Mouse (Mus musculus): ENCODE measurements around the gene Scn5a. TPM values are rescaled to one million over a fixed set of nuclear protein-coding genes. Genes with fewer than 3 reads are reported as not detected.

The Scn5a gene
- polyA plus RNA-seq, 1 experiment from 2014 or later = 0.22 TPM

GRCm38 (mm10) chr9:119573009-119573408, 5.8 kb downstream of the Scn5a start:
- no peak overlapping the region for H3K4me2 ChIP-seq
- H3K9ac ChIP-seq (ENCODE audit: low read depth, low read length) = no peak overlapping the region
- no peaks in the 10 kb centered on the region for H3K4me1 ChIP-seq (replicated peaks; ENCODE audit: control insufficient read depth, insufficient read depth, low read length)
- peaks cover 82% of the 10 kb centered on the region for H3K27me3 ChIP-seq (replicated peaks; ENCODE audit: control insufficient read depth, insufficient read depth, low read length)
- H3K4me3 ChIP-seq (ENCODE audit: low read depth, low read length) = no peak overlapping the region
- H3K9me3 ChIP-seq (ENCODE audit: control insufficient read depth, low read length) = no peaks in the 10 kb centered on the region
- ATAC-seq (replicated peaks; ENCODE audit: low FRiP score) (no peak), DNase-seq (ENCODE audit: low spot score) (no peak)
- no peaks in the 10 kb centered on the region for H3K36me3 ChIP-seq (ENCODE audit: control insufficient read depth, insufficient read depth, low read length)
- WGBS = 50% methylated on average over 14 of the region's 14 CpGs
- H3K27ac ChIP-seq (ENCODE audit: low read depth, low read length) = no peak overlapping the region

- Histone ChIP-seq H3K4me3 (ENCODE audit: low read depth, low read length) (no peak overlapping the region), H3K9ac (ENCODE audit: low read depth, low read length) (no peak overlapping the region), H3K9me3 (ENCODE audit: control insufficient read depth, low read length) (no peaks in the 10 kb centered on the region), H3K36me3 (ENCODE audit: control insufficient read depth, insufficient read depth, low read length) (no peaks in the 10 kb centered on the region), H3K27ac (ENCODE audit: low read depth, low read length) (no peak overlapping the region), H3K4me2 (no peak overlapping the region), H3K27me3 (replicated peaks; ENCODE audit: control insufficient read depth, insufficient read depth, low read length) (peaks cover 68% of the 10 kb centered on the region), H3K4me1 (replicated peaks; ENCODE audit: control insufficient read depth, insufficient read depth, low read length) (no peaks in the 10 kb centered on the region)
- WGBS = 3% methylated on average over 15 of the region's 15 CpGs
- ATAC-seq (replicated peaks; ENCODE audit: low FRiP score) = no peak
- no peak for DNase-seq (ENCODE audit: low spot score)
These were observed 7.4 kb downstream of the Scn5a start for GRCm38 (mm10) chr9:119571411-119571888.

DNA sequence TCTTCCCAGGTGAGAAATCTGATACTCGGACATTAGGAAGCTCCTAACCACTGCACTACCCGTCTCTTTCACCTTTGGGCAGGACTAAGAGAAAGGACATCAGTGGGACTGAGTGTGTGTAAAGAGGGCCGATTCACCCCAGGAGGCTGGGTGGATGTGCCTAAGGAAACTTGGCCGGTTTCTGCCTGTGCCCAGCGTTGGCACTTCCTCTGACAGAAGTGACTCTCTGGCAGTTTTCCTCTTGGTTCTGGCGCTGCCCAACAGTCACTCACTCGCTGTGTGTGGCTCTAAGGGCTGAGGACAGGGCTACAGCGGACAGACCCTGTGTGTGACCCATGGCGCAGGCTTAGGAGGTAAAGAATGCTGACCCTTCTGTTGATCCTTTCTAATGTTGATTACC, 8.2 kb downstream of the Scn5a start:
- DNase-seq (ENCODE audit: low spot score) (no peak), ATAC-seq (replicated peaks; ENCODE audit: low FRiP score) (no peak)
- Histone ChIP-seq H3K4me1 (replicated peaks; ENCODE audit: control insufficient read depth, insufficient read depth, low read length) (no peaks in the 10 kb centered on the region), H3K36me3 (ENCODE audit: control insufficient read depth, insufficient read depth, low read length) (no peaks in the 10 kb centered on the region), H3K27me3 (replicated peaks; ENCODE audit: control insufficient read depth, insufficient read depth, low read length) (peaks cover 65% of the 10 kb centered on the region), H3K9ac (ENCODE audit: low read depth, low read length) (no peak overlapping the region), H3K27ac (ENCODE audit: low read depth, low read length) (no peak overlapping the region), H3K9me3 (ENCODE audit: control insufficient read depth, low read length) (no peaks in the 10 kb centered on the region), H3K4me2 (no peak overlapping the region), H3K4me3 (ENCODE audit: low read depth, low read length) (no peak overlapping the region)
- WGBS = 19% methylated on average over 9 of the region's 9 CpGs

DNA sequence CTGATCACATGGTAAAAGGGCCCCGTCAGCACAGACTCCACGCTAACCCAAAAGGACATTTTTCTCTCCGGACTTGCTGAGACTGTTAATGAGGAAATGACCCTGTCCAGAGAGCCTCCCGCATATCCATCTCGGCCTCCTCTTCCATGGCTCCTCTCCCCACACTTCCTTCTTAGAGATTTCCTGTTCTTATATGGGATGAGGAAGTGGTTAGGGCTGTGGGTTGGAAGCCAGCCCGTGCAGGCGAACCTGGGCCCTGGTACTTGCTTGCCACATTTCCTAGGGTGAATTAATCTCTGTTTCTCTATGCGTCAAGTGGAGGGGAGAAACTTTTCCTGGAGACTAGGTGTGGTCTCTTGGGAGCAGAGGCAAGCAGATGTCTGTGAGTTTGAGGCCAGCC, 10.1 kb downstream of the Scn5a start:
- DNase-seq (ENCODE audit: low spot score) (no peak), ATAC-seq (replicated peaks; ENCODE audit: low FRiP score) (no peak)
- H3K27me3 ChIP-seq (replicated peaks; ENCODE audit: control insufficient read depth, insufficient read depth, low read length) = peaks cover 55% of the 10 kb centered on the region
- H3K4me2 ChIP-seq = no peak overlapping the region
- no peaks in the 10 kb centered on the region for H3K36me3 ChIP-seq (ENCODE audit: control insufficient read depth, insufficient read depth, low read length)
- WGBS = 37% methylated on average over 8 of the region's 8 CpGs
- no peaks in the 10 kb centered on the region for H3K4me1 ChIP-seq (replicated peaks; ENCODE audit: control insufficient read depth, insufficient read depth, low read length)
- no peaks in the 10 kb centered on the region for H3K9me3 ChIP-seq (ENCODE audit: control insufficient read depth, low read length)
- no peak overlapping the region for H3K9ac ChIP-seq (ENCODE audit: low read depth, low read length)
- no peak overlapping the region for H3K4me3 ChIP-seq (ENCODE audit: low read depth, low read length)
- no peak overlapping the region for H3K27ac ChIP-seq (ENCODE audit: low read depth, low read length)

DNA sequence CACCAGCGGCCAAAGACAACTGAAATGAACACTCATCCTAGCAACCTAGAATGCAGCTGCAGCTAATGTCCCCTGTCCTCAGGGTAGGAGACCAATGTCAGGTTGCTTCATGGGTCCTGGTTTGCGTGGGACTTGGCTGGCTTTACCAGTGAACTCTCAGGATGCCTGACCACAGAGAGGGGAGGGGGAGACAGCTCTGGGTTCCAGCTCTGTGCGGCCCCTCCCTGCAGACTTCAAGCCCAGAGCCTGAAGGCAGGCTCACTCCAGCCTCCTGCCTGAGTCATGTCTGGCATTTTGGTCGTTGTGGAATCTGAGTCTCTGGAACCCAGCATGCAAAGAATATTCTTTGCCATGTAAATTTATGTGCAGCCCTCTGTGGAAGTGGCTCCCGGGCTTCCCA, 11.0 kb downstream of the Scn5a start:
- Histone ChIP-seq H3K9me3 (ENCODE audit: control insufficient read depth, low read length) (no peaks in the 10 kb centered on the region), H3K27ac (ENCODE audit: low read depth, low read length) (no peak overlapping the region), H3K36me3 (ENCODE audit: control insufficient read depth, insufficient read depth, low read length) (no peaks in the 10 kb centered on the region), H3K4me3 (ENCODE audit: low read depth, low read length) (no peak overlapping the region), H3K4me1 (replicated peaks; ENCODE audit: control insufficient read depth, insufficient read depth, low read length) (no peaks in the 10 kb centered on the region), H3K4me2 (no peak overlapping the region), H3K9ac (ENCODE audit: low read depth, low read length) (no peak overlapping the region), H3K27me3 (replicated peaks; ENCODE audit: control insufficient read depth, insufficient read depth, low read length) (peaks cover 46% of the 10 kb centered on the region)
- ATAC-seq (replicated peaks; ENCODE audit: low FRiP score) = no peak
- 67% methylated on average over 5 of the region's 5 CpGs for WGBS
- DNase-seq (ENCODE audit: low spot score) = no peak

DNA sequence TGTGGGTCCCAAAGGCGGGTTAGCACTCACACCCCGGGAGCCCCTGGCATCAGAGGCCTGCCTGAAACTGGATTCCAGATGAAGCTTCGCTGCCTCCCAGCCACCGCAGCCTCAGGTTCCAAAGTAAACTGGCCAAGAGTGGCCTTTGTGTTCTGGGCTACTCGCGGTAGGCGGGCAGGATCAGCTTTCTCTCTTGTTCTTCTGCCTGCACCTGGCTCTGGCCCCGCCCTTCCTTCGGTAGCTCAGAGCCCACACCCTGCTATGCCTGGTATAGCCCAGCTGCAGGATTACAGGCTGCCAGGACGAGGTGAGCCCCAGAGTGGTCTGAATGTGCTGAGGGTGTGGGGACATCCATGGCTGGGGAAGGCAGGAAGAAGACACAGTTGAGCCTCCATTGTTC, 12.6 kb downstream of the Scn5a start:
- no peaks in the 10 kb centered on the region for H3K36me3 ChIP-seq (ENCODE audit: control insufficient read depth, insufficient read depth, low read length)
- no peaks in the 10 kb centered on the region for H3K9me3 ChIP-seq (ENCODE audit: control insufficient read depth, low read length)
- no peak overlapping the region for H3K4me2 ChIP-seq
- no peak for ATAC-seq (replicated peaks; ENCODE audit: low FRiP score)
- no peaks in the 10 kb centered on the region for H3K4me1 ChIP-seq (replicated peaks; ENCODE audit: control insufficient read depth, insufficient read depth, low read length)
- DNase-seq (ENCODE audit: low spot score) = no peak
- WGBS = 12% methylated on average over 10 of the region's 10 CpGs
- no peak overlapping the region for H3K4me3 ChIP-seq (ENCODE audit: low read depth, low read length)
- no peak overlapping the region for H3K9ac ChIP-seq (ENCODE audit: low read depth, low read length)
- H3K27ac ChIP-seq (ENCODE audit: low read depth, low read length) = no peak overlapping the region
- H3K27me3 ChIP-seq (replicated peaks; ENCODE audit: control insufficient read depth, insufficient read depth, low read length) = peaks cover 32% of the 10 kb centered on the region

GRCm38 (mm10) chr9:119564803-119565202, 14.0 kb downstream of the Scn5a start:
- Histone ChIP-seq H3K27me3 (replicated peaks; ENCODE audit: control insufficient read depth, insufficient read depth, low read length) (peaks cover 19% of the 10 kb centered on the region), H3K9me3 (ENCODE audit: control insufficient read depth, low read length) (no peaks in the 10 kb centered on the region), H3K4me1 (replicated peaks; ENCODE audit: control insufficient read depth, insufficient read depth, low read length) (no peaks in the 10 kb centered on the region), H3K27ac (ENCODE audit: low read depth, low read length) (no peak overlapping the region), H3K9ac (ENCODE audit: low read depth, low read length) (no peak overlapping the region), H3K4me2 (no peak overlapping the region), H3K36me3 (ENCODE audit: control insufficient read depth, insufficient read depth, low read length) (no peaks in the 10 kb centered on the region), H3K4me3 (ENCODE audit: low read depth, low read length) (no peak overlapping the region)
- ATAC-seq (replicated peaks; ENCODE audit: low FRiP score) (no peak), DNase-seq (ENCODE audit: low spot score) (no peak)
- WGBS = 73% methylated on average over 6 of the region's 6 CpGs

GRCm38 (mm10) chr9:119563617-119564016, 15.2 kb downstream of the Scn5a start:
- Histone ChIP-seq H3K4me2 (no peak overlapping the region), H3K9ac (ENCODE audit: low read depth, low read length) (no peak overlapping the region), H3K9me3 (ENCODE audit: control insufficient read depth, low read length) (no peaks in the 10 kb centered on the region), H3K4me1 (replicated peaks; ENCODE audit: control insufficient read depth, insufficient read depth, low read length) (no peaks in the 10 kb centered on the region), H3K4me3 (ENCODE audit: low read depth, low read length) (no peak overlapping the region), H3K27ac (ENCODE audit: low read depth, low read length) (no peak overlapping the region), H3K27me3 (replicated peaks; ENCODE audit: control insufficient read depth, insufficient read depth, low read length) (peaks cover 14% of the 10 kb centered on the region), H3K36me3 (ENCODE audit: control insufficient read depth, insufficient read depth, low read length) (no peaks in the 10 kb centered on the region)
- no peak for DNase-seq (ENCODE audit: low spot score)
- ATAC-seq (replicated peaks; ENCODE audit: low FRiP score) = no peak
- WGBS = 50% methylated on average over 6 of the region's 6 CpGs

GRCm38 (mm10) chr9:119562256-119562655, 16.6 kb downstream of the Scn5a start:
- H3K4me2 ChIP-seq = no peak overlapping the region

More at GRCm38 (mm10) chr9:119562256-119562655, 16.6 kb downstream of the Scn5a start:
- H3K4me3 ChIP-seq (ENCODE audit: low read depth, low read length) = no peak overlapping the region
- no peaks in the 10 kb centered on the region for H3K4me1 ChIP-seq (replicated peaks; ENCODE audit: control insufficient read depth, insufficient read depth, low read length)
- 64% methylated on average over 12 of the region's 12 CpGs for WGBS
- H3K27ac ChIP-seq (ENCODE audit: low read depth, low read length) = no peak overlapping the region
- H3K9me3 ChIP-seq (ENCODE audit: control insufficient read depth, low read length) = no peaks in the 10 kb centered on the region
- H3K36me3 ChIP-seq (ENCODE audit: control insufficient read depth, insufficient read depth, low read length) = no peaks in the 10 kb centered on the region
- H3K27me3 ChIP-seq (replicated peaks; ENCODE audit: control insufficient read depth, insufficient read depth, low read length) = peaks cover 14% of the 10 kb centered on the region
- no peak for DNase-seq (ENCODE audit: low spot score)
- H3K9ac ChIP-seq (ENCODE audit: low read depth, low read length) = no peak overlapping the region
- ATAC-seq (replicated peaks; ENCODE audit: low FRiP score) = no peak
